Mouse (Mus musculus) liver, adult 2 months (tissue): Measurements from ENCODE around the gene Pde8b.

Source experiments
- CTCF ChIP-seq: fragments of 200-500 bp; IDR thresholded peaks from 2 replicates; pipeline ENCODE4 v1.5.1; 2011; ENCODE audit warnings: low read depth, low read length, control low read depth
- POLR2A ChIP-seq: fragments of 200-500 bp; IDR thresholded peaks from 2 replicates; pipeline ENCODE4 v1.6.1; 2011; ENCODE audit warnings: low read length, control low read depth; ENCODE audit not compliant: insufficient read depth; ENCODE audit errors: extremely low read depth

DNA sequence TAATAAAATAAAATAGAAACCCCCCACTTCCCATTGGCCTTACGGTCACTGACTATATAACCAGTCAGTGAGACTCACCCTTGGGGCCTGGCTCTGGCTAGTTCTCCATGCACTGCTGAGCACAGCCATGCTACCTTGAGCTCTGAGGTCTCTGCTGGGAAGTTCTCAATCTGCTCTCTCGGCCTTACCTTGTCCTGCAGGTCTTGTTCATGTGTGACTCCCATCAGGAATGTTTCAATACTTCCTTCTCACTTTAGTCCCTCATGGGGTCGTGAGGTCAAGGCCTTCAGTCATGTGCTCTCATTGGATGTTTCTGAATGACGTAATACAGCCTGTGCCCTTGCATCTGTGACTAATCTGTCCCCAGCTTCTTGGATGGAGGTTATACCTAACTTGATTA, 191.3 kb downstream of the Pde8b start:
- no peak for TF ChIP-seq CTCF
- TF ChIP-seq POLR2A, result no peak
